Mouse (Mus musculus): ENCODE measurements at regions not wholly inside any gene's neighbourhood (a gene's known extent, or its start where the extent isn't known, plus 50 kb on each side); places are given as distances from the start of the nearest gene placed in this dataset.

DNA sequence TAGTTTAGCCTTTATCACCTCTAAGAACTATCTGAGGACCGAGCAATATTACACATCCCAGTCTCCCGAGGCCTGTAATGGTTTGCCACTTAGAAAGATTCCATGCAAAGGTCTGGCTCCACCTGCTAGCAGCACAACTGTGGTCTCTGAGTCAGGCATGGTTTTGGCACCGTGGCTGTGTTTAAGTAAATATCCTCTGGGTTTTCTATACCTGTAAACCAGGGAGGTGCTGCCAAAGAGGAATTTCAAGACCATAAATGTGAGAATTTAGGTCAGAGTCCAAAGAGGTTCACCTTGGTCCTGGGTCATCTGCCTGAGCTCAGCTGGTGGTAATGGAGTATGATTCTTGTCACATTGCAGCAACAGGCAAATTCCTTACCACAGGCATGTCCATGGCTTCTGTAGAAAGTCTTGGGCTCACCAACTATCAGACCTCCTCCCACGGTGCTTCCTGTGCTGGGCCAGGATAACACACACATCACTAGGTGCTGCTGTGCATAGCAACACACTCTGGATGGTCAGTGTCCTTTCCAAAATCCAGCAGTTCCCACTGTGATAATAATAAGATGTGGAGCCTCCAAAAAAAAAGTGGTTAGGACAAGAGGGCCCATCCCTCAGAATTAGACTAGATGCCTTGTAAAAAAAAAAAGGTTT is 332.8 kb upstream of the Smim15 start:
- H3K4me3 ChIP-seq (replicated peaks): no peak overlapping the region
- H3K36me3 ChIP-seq (ENCODE audit: control insufficient read depth): no peaks in the 10 kb centered on the region
- H3K27me3 ChIP-seq (ENCODE audit: control insufficient read depth): no peaks in the 10 kb centered on the region
- no peaks in the 10 kb centered on the region for H3K9me3 ChIP-seq (ENCODE audit: control insufficient read depth, low read length)
- no peak for TF ChIP-seq GATA1 (IDR thresholded peaks at IDR 0.05; ENCODE audit: low read length)
- no peak for TF ChIP-seq TAL1 (IDR thresholded peaks at IDR 0.05; ENCODE audit: low read length)
- no peaks in the 10 kb centered on the region for H3K4me1 ChIP-seq (ENCODE audit: control insufficient read depth)

DNA sequence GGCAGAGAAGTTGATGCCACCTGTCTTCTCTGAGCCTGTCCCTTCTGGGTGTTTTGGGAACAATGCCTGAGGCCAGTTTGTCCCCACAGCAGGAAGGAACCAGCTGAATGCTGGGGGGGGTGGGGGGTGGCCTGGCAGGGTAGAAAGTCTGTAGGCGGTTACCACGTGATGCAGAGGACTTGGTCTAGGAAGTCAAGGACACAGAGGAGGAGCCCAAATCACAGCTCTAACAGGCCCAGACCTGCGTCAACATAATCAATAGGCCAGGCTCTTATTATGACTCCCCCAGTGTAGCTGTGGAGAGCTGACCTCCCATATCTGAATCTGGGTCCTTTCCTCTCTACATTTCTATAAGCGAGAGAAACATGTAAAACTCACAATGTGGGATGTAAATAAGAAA is 333.9 kb upstream of the Smim15 start:
- Histone ChIP-seq H3K4me3 (replicated peaks) (no peak overlapping the region), H3K4me1 (ENCODE audit: control insufficient read depth) (no peaks in the 10 kb centered on the region), H3K27me3 (ENCODE audit: control insufficient read depth) (no peaks in the 10 kb centered on the region), H3K36me3 (ENCODE audit: control insufficient read depth) (no peaks in the 10 kb centered on the region), H3K9me3 (ENCODE audit: control insufficient read depth, low read length) (no peaks in the 10 kb centered on the region)
- no peak for TF ChIP-seq GATA1 (IDR thresholded peaks at IDR 0.05; ENCODE audit: low read length)
- TF ChIP-seq TAL1 (IDR thresholded peaks at IDR 0.05; ENCODE audit: low read length): no peak

DNA sequence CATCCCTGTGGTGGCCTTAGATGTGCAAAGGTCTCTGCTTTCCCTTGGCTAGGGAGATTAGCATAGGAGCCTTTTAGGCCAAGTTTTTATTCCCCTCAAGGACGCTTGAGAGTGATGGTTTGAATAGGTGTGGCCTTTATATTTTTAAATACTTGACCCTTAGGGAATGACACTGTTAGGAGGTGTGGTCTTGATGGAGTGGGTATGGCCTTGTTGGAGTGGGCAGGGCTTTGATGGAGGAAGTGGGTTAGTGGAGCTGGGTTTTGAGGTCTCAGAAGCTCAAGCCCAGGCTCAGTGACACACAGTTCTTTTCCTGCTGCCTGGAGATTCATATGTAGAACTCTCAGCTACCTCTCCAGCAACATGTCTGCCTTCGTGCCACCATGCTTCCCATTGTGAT is 334.4 kb upstream of the Smim15 start:
- Histone ChIP-seq H3K4me1 (ENCODE audit: control insufficient read depth) (no peaks in the 10 kb centered on the region), H3K36me3 (ENCODE audit: control insufficient read depth) (no peaks in the 10 kb centered on the region), H3K27me3 (ENCODE audit: control insufficient read depth) (no peaks in the 10 kb centered on the region), H3K9me3 (ENCODE audit: control insufficient read depth, low read length) (no peaks in the 10 kb centered on the region), H3K4me3 (replicated peaks) (no peak overlapping the region)
- no peak for TF ChIP-seq GATA1 (IDR thresholded peaks at IDR 0.05; ENCODE audit: low read length)
- TF ChIP-seq TAL1 (IDR thresholded peaks at IDR 0.05; ENCODE audit: low read length): no peak

GRCm38 (mm10) chr13:107703736-107704135 is 340.5 kb upstream of the Smim15 start:
- Histone ChIP-seq H3K4me3 (replicated peaks) (no peak overlapping the region), H3K9me3 (ENCODE audit: control insufficient read depth, low read length) (no peaks in the 10 kb centered on the region), H3K4me1 (ENCODE audit: control insufficient read depth) (no peaks in the 10 kb centered on the region), H3K27me3 (ENCODE audit: control insufficient read depth) (no peaks in the 10 kb centered on the region), H3K36me3 (ENCODE audit: control insufficient read depth) (no peaks in the 10 kb centered on the region)
- no peak for TF ChIP-seq TAL1 (IDR thresholded peaks at IDR 0.05; ENCODE audit: low read length)
- TF ChIP-seq GATA1 (IDR thresholded peaks at IDR 0.05; ENCODE audit: low read length): no peak

DNA sequence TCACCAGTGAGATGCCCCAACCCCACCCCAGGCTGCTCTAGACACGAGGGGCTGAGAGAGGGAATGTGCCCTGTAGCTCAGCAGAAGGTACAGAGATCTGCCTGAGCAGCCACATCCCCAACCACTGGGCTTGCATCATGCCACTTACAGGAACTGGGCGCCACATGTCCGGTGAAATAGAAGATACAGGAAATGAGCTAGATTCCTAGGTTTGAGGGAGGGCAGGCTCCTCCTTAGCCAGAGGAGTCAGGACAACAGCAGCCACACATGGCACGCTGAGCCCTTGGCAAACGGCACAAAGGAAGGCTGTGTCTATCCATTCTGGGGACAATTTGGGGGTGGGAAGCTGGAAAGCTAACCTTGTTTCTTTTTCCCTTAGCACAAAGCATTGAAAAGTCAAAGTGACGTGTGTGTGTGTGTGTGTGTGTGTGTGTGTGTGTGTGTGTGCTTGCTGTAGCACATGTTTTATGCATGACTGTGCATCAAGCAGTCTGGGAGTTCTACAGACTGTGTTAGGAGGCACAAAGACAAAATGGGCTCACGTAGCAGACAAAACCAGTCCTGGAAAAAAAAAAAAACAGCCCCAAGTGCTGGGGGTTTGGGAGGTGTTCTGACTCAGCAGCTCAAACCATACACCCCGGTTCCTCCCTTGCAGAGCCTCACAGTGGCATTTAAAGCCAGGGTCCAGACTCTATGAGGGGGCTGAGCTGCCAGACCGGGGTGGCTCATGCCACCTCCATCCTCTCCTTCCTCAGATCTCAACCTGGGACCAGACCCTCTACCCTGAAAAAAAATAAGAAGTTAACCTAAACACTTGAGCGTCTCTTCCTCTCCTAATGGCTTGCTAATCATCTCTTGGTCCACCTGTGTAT is 343.7 kb upstream of the Smim15 start:
- H3K4me3 ChIP-seq (replicated peaks): no peak overlapping the region
- TF ChIP-seq TAL1 (IDR thresholded peaks at IDR 0.05; ENCODE audit: low read length) (no peak), GATA1 (IDR thresholded peaks at IDR 0.05; ENCODE audit: low read length) (no peak)
- no peaks in the 10 kb centered on the region for H3K36me3 ChIP-seq (ENCODE audit: control insufficient read depth)
- no peaks in the 10 kb centered on the region for H3K9me3 ChIP-seq (ENCODE audit: control insufficient read depth, low read length)
- no peaks in the 10 kb centered on the region for H3K27me3 ChIP-seq (ENCODE audit: control insufficient read depth)
- no peaks in the 10 kb centered on the region for H3K4me1 ChIP-seq (ENCODE audit: control insufficient read depth)

GRCm38 (mm10) chr13:107699251-107699650 is 345.0 kb upstream of the Smim15 start:
- Histone ChIP-seq H3K4me1 (ENCODE audit: control insufficient read depth) (no peaks in the 10 kb centered on the region), H3K36me3 (ENCODE audit: control insufficient read depth) (no peaks in the 10 kb centered on the region), H3K9me3 (ENCODE audit: control insufficient read depth, low read length) (no peaks in the 10 kb centered on the region), H3K4me3 (replicated peaks) (no peak overlapping the region), H3K27me3 (ENCODE audit: control insufficient read depth) (no peaks in the 10 kb centered on the region)
- no peak for TF ChIP-seq GATA1 (IDR thresholded peaks at IDR 0.05; ENCODE audit: low read length)
- TF ChIP-seq TAL1 (IDR thresholded peaks at IDR 0.05; ENCODE audit: low read length): no peak

- H3K9me3 ChIP-seq (ENCODE audit: control insufficient read depth, low read length): no peaks in the 10 kb centered on the region
- no peaks in the 10 kb centered on the region for H3K36me3 ChIP-seq (ENCODE audit: control insufficient read depth)
- TF ChIP-seq TAL1 (IDR thresholded peaks at IDR 0.05; ENCODE audit: low read length) (no peak), GATA1 (IDR thresholded peaks at IDR 0.05; ENCODE audit: low read length) (no peak)
- no peaks in the 10 kb centered on the region for H3K27me3 ChIP-seq (ENCODE audit: control insufficient read depth)
- H3K4me3 ChIP-seq (replicated peaks): no peak overlapping the region
- no peaks in the 10 kb centered on the region for H3K4me1 ChIP-seq (ENCODE audit: control insufficient read depth)
Measured at GRCm38 (mm10) chr13:107698345-107698744, 345.9 kb upstream of the Smim15 start.

DNA sequence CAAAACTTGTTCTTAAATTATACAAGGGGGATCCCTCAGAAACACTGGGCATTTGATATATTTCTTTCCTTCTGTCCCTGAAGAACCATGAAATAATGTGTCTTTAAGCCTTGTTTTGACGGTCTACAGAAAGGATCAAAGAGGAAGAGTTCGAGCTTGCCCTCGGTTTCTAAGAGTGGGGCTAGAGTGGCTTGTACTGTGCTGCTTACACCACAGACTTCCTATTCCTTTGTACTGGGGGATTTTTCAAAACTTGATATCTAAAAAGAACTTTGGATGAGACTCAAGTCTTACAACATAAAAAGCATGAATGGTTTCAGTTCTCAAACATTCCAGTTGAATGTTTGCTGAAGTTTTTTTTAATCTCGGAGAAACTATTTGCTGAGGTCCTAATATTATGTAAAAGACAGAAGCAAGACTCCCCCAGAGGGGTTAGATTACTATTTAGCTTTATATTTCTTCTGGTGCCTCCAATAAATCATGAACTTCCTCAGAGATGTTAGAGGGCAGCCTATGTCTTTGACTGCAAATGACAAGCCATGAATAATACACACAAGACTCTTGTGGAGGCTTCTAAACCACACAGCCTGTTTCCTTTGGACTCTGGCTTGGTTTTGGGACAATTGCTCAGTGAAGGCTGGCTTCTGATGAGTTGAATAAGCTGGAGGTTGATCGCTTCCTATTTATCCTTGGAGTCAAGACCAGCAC is 352.0 kb upstream of the Smim15 start:
- H3K9me3 ChIP-seq (ENCODE audit: control insufficient read depth, low read length): no peaks in the 10 kb centered on the region
- H3K4me3 ChIP-seq (replicated peaks): no peak overlapping the region
- TF ChIP-seq TAL1 (IDR thresholded peaks at IDR 0.05; ENCODE audit: low read length): no peak
- TF ChIP-seq GATA1 (IDR thresholded peaks at IDR 0.05; ENCODE audit: low read length): no peak
- no peaks in the 10 kb centered on the region for H3K36me3 ChIP-seq (ENCODE audit: control insufficient read depth)
- H3K4me1 ChIP-seq (ENCODE audit: control insufficient read depth): no peaks in the 10 kb centered on the region
- no peaks in the 10 kb centered on the region for H3K27me3 ChIP-seq (ENCODE audit: control insufficient read depth)

DNA sequence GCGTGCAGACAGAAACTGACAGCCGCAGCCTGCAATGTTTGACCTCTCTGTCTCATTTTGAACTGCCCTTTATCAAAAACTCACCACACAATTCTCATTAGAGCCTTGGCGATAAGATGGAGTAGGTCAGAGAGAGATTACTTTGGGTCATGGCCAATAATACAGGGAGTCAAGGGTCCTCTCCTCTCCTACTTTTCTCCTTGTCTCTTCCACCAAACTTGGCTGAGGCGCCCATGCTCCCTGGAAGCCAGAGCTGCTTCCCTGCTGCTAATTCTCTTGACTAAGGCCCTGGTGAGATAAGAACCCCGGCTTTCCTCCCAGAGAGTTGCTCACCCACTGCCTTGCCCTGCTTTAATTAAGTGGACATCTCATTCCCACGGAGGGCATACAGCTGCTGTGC is 355.3 kb upstream of the Smim15 start:
- Histone ChIP-seq H3K36me3 (ENCODE audit: control insufficient read depth) (no peaks in the 10 kb centered on the region), H3K4me1 (ENCODE audit: control insufficient read depth) (no peaks in the 10 kb centered on the region), H3K4me3 (replicated peaks) (no peak overlapping the region), H3K9me3 (ENCODE audit: control insufficient read depth, low read length) (no peaks in the 10 kb centered on the region), H3K27me3 (ENCODE audit: control insufficient read depth) (no peaks in the 10 kb centered on the region)
- TF ChIP-seq TAL1 (IDR thresholded peaks at IDR 0.05; ENCODE audit: low read length) (no peak), GATA1 (IDR thresholded peaks at IDR 0.05; ENCODE audit: low read length) (no peak)
